Mouse (Mus musculus): ENCODE measurements at regions not wholly inside any gene's neighbourhood (a gene's known extent, or its start where the extent isn't known, plus 50 kb on each side); places are given as distances from the start of the nearest gene placed in this dataset.

- no peak for DNase-seq (ENCODE audit: low spot score in 2 of 2)
- intact Hi-C loops (cut with DNase I), result no loop called here
These were observed 75.7 kb upstream of the Tle3 start for GRCm38 (mm10) chr9:61296311-61296947.

GRCm38 (mm10) chr9:61297385-61297784, 74.8 kb upstream of the Tle3 start:
- no peak for DNase-seq (ENCODE audit: low spot score in 2 of 2)
- intact Hi-C loops (cut with DNase I), result no loop called here

DNA sequence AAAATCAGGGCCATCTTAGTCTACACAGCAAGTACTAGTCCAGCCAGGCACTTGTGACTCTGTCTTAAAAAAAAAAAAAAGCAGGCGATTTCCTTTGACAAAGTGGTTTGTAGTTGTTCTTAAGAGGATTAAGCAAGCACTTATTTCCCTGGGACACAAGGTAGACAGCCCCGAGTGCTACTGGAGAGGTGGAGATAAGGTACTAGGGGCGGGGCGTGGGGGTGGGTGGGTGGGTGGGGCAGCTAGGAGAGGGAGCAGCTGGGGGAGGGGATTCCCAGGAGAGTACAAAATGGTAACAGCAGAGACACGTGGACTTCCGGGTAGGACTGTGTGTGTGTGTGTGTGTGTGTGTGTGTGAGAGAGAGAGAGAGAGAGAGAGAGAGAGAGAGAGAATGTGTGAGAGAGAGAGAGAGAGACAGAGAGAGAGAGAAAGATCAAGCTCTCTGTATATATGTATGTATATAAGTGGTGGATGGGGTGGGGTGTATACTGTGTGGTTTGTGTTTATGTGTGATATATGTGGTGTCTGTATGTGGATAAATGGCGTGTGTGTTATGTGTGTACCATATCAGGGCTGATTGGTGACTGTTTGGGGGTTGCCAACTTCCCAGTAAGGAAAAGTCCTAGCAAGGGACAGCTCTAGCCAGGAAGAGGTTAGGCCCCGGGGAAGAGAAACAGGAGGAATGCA, 72.1 kb upstream of the Tle3 start:
- DNase-seq (ENCODE audit: low spot score in 2 of 2), result no peak
- intact Hi-C loops (cut with DNase I), result no loop called here

DNA sequence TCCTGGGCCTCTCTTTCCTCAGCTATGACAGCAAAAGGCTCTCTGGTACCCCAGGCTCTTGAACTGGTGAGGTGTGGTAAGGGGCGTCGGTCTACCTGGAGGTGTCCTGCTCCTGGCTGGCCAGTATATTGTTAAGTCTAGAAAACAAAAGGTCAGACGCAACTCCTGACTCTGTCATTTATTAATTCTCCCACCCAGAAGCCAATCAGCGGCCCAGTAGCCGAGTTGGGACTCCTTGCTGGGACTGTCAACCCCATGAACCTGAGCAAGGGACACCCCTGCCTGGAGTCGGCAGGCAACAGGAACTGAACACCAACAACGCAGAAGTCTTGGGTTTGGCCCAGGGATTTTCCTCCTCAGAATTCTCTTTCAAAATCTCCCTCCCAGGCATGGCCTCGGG, 71.1 kb upstream of the Tle3 start:
- no peak for DNase-seq (ENCODE audit: low spot score in 2 of 2)
- intact Hi-C loops (cut with DNase I), result no loop called here

DNA sequence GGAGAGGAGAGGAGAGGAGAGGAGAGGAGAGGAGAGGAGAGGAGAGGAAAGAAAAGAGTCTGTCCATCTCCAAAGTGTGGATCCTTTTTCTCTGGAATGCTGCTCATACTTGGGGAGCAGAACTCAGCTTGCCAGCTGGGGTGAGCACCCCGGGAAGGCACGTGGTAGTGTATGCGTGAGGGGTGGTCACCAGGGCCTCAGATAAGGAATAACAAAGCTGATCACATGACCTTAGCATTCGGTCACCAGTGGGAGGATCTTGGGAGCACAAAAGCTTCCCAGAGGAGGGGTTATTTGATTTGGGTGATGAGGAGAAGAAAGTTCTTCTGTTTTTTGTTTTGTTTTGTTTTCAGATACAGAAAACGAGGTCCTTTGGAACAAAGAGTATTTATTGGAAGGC, 69.4 kb upstream of the Tle3 start:
- DNase-seq (ENCODE audit: low spot score in 2 of 2), result no peak
- intact Hi-C loops (cut with DNase I), result no loop called here

DNA sequence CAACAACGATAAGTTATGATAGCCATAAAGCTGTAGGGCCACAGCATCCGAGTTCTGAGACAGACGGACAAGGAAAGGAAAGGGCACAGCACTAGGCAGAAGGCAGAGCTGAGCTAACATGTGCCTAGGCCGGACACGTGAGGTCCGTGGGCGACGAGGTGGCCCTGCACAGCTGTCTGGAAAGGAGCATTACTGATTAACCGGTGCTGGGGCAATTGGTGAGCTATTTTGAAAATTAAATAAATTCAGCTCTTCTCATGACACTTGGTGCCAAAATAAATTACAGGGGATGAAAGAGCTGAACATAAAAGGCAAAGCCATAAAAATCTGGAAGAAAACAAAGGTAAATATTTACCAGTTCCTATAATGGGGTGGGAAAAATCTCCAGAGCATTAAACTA, 65.9 kb upstream of the Tle3 start:
- DNase-seq (ENCODE audit: low spot score in 2 of 2), result no peak
- intact Hi-C loops (cut with DNase I), result no loop called here

- intact Hi-C loops (cut with DNase I), result no loop called here
These were observed 63.1 kb upstream of the Tle3 start for GRCm38 (mm10) chr9:61309096-61309495.

GRCm38 (mm10) chr9:61309768-61310493, 62.2 kb upstream of the Tle3 start:
- DNase-seq (ENCODE audit: low spot score in 2 of 2), result peak in 1 of 2 experiments; percentile 35

More at GRCm38 (mm10) chr9:61309096-61309495, 63.1 kb upstream of the Tle3 start:
- DNase-seq (ENCODE audit: low spot score in 2 of 2), result no peak

DNA sequence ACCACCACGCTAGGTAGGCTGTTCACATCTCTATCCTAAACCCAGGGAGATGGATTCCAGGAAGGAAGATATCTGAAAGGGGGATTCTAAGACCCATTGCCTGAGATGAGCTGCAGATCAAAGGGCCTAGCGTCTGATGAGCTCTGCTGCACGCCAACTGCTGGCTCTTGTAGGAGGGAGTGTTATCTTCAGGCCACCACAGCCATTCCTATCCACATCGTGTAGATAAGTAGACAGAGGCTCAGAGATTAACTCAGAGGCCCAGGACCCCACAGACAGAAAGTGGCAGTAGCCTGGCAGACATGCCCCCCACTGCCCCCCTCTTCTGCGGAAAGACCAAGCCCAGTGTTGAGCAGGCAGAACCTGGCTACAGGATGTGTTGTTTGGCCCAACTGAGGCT, 61.6 kb upstream of the Tle3 start:
- DNase-seq (ENCODE audit: low spot score in 2 of 2), result no peak
- intact Hi-C loops (cut with DNase I), result no loop called here

More at GRCm38 (mm10) chr9:61309768-61310493, 62.2 kb upstream of the Tle3 start:
- intact Hi-C loops (cut with DNase I), result no loop called here

DNA sequence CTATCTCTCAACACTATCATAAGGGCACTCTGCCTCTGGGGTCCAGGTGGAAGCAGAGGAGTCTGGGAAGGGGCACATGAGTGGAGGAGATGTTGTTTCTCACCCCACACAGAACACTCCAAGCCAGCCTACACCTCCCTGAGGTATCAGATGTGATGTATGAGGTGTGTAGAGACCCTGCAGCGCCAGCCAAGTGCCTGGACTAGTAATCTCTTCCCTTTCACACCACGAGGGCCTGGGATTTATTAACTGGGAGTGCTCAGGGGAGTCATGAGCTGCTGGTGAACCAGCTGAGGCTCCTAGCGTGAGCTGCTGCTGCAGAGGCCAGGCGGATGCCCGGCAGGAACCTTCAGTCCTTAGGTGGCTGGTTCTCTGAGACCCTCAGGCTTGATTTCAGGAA, 60.6 kb upstream of the Tle3 start:
- DNase-seq (ENCODE audit: low spot score in 2 of 2), result no peak
- intact Hi-C loops (cut with DNase I), result no loop called here

DNA sequence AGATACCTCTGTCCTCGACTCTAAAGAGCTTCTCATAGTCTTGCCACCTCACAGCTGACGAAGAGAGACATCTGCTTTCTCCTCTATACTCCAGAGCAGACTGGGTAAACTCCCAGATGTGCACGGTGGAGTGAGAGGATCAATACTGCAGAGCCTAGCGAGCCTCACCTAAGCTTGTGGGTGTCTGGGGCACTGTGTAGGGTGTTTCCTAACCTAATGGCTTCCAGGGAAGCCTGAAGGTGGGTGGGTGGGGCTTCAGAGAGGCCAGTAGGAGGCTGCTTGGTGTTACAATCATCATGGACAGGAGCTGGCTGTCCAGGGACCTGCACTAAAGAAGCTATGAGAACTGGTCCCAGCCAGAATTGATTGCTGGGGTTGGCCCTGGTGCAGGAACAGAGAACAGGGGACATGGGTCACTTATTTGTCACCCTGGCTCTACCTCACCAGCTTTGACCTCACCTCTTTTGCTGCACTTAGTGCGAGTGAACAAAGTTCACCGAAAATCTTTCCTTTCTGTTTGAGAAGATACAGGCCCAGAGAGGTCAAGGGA, 57.5 kb upstream of the Tle3 start:
- intact Hi-C loops (cut with DNase I), result no loop called here
- no peak for DNase-seq (ENCODE audit: low spot score in 2 of 2)

DNA sequence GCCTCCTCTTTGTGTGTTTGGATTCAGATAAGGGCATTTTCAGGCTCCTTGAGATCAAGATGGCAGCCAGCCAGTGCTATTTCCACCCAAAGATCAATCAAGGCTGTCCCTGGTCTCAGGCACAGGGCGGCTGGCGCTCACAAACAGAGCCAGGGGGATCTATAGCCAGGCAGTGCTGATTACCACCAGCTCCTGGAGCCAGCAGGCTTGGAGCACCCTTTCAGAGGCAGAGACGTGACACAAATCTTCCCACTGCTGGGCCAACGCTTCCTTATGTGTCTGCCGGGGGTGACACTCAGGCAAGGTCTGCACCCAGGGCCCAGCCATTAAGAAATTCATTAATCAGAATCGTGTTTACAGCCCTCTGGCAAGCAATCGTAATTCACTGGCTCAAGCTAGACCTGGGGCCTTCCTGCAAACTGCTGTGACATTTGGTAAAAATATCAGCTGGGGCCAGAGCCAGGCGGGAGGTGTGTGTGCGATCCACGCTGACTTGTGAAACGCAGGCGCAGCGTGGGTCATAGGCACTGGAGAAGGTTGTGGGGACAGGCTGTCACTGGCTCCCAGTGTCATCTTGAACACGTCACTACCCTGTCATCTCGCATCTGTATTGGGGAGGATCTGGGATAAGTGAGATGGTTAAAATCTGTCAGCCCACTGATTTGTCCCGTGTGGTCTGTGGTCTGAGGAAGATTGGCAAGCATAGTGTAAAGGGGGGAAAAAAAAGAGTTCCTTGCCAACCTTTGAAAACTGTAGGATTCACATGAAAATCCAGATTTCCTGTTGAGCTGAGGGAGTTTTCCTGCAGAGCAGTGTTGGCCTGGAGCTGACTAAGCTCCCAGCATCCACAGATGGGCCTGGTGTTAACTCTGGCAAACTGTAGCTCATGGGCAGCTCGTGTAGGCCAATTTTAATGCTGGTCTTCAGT, 56.5 kb upstream of the Tle3 start:
- DNase-seq (ENCODE audit: low spot score in 2 of 2), result no peak
- intact Hi-C loops (cut with DNase I), result no loop called here

DNA sequence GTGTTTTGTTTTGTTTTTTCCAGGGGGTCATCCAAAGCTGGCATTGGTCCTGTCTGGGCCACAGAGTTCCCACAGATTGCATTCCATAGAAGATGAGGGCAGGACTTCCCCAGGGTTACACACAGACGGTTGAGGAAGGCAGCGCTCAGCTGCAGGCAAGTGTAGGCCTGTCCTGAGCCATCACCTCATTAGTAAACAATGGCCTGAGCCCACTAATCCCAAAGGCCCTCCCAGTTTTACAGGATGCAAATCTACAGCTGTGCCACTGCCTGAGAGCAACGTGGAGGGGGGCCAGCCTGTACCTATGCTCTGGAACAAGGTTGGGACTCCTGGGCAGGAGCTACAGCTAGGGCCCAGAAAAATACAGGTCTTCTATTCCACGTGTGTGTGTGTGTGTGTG, 55.7 kb upstream of the Tle3 start:
- intact Hi-C loops (cut with DNase I), result no loop called here
- DNase-seq (ENCODE audit: low spot score in 2 of 2), result no peak

GRCm38 (mm10) chr9:61319721-61320120, 52.4 kb upstream of the Tle3 start:
- no peak for DNase-seq (ENCODE audit: low spot score in 2 of 2)
- intact Hi-C loops (cut with DNase I), result no loop called here

DNA sequence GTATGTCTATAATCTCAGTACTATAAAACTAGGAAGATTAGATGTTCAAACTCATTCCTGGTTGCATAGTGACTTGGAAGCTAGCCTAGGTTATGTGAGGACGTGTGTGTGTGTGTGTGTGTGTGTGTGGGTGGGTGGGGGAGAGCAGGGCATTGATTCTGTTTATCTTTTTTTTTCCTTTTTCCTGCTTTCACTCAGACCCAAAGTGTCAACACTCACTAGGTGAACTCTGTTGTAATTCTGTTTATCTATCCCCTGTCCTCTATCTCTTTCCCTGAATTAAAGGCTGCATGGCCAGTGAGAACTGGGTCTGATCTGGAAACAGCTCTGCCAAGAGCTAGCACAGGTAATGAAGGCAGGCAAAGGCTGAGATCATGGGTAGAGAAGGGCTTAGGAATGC, 50.9 kb upstream of the Tle3 start:
- DNase-seq (ENCODE audit: low spot score in 2 of 2), result no peak
- intact Hi-C loops (cut with DNase I), result no loop called here

GRCm38 (mm10) chr9:61321825-61322224, 50.3 kb upstream of the Tle3 start:
- DNase-seq (ENCODE audit: low spot score in 2 of 2), result peak in 1 of 2 experiments; percentile 18
- intact Hi-C loops (cut with DNase I), result no loop called here

DNA sequence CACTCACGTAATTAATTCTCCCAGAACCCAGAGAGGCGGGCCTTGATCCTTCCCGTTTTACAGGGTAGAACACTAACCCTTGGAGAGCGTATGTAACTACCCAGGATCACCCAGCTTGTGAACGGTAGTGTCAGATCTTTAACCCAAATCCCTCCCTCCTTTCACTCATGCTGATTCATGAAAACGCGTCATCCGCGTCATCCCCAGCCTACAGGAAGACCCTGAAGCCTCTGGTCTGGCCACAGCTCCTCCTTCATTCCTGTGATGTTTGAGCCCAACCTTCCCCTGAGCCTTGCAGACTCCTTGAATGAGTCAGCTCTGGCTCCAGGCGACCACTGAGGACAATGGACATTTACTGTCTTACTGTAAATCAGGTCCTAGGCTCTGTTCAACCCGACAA, 49.8 kb upstream of the Tle3 start:
- no peak for DNase-seq (ENCODE audit: low spot score in 2 of 2)
- intact Hi-C loops (cut with DNase I), result no loop called here
